Mouse (Mus musculus) Muller cell, postnatal 12 days (primary cell): ENCODE data around the gene Sarm1.

Experiments used
- DNase-seq: peaks from one replicate; pipeline ENCODE4 v3.0.0-alpha.2; 2015; ENCODE audit errors: inconsistent ontology term

The Sarm1 gene

DNA sequence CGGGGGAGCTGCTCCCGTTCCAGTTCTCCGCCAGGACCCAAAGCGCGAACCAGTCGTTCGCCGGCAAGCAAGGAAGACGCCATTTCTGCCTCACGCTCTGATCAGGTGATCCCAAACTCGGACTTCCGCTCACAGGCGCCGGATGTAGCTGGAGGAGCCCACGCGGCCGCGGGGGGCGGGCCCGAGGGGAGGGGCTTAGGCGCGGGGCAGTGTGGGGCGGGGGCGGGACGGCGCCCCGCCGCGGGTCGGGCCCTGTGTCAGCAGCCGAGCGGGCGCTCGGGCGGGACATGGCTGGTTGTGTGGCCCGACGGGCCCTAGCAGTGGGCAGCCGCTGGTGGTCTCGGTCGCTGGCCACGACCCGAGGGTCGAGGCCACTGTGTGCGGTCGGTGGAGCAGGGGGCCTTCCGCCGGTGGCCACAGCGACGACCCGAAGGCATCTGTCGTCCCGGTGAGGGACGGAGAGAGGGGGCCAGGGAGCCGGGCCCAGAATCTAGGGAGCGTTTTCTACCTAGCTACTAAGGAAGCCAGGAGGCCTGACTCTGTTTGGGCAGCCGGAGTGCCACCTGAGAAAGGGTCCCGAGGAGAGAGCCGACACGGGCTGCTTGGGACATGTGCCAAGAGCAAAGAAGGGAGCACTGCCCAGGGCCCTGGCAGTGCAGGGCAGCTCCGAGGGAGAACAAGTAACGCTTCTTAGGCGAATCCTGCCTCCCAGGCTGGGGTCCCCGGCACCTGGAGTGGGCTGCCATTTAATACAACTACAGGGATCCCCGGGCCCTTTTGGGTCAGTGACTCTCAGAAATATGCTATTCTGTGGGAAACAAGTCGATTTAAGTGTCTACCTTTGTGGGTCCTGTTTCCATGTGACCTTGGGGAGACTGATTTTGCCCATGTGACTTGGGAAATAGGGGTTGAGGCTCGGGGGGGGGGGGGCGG, 14.7 kb upstream of the Sarm1 start, which contains the start of the genes Tmem199 and Poldip2:
Tmem199 (minus strand) TSS at position 148 of the 933 bp plus-strand sequence.
Poldip2 (plus strand) TSS at position 169 of the 933 bp plus-strand sequence.
- peak; percentile 97 for DNase-seq

DNA sequence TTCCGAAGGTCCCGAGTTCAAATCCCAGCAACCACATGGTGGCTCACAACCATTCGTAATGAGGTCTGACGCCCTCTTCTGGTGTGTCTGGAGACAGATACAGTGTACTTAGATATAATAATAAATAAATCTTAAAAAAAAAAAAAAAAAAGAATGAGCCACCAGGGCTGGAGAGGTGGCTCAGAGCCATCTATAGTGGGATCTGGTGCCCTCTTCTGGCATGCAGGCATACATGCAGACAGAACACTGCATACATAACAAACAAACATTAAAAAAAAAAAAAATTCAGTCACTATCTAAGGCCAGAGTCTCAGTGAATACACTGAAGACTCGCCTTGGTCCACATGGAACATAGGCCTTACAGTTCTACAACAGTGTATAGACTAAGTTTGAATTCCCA, 11.6 kb upstream of the Sarm1 start:
- no peak for DNase-seq

DNA sequence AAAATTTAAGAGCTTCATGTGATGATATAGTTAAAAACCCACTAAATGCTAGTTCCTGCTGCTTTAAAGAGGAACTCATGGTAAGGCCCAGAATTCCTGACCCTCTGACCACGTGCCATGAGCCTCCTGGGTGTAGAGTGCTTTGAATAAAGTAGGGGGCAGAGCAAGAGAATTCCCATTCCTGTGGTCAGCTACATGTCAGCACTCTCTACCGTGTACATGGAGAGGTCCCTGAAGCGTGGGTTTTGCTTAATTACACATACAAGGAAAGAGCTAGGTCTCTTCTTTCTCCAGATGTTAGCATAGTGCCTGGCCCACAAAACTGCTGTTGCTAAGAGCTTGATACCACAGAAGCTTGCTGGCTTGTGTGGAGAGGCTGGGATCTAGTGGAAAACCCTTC, 7.9 kb upstream of the Sarm1 start:
- DNase-seq: no peak

DNA sequence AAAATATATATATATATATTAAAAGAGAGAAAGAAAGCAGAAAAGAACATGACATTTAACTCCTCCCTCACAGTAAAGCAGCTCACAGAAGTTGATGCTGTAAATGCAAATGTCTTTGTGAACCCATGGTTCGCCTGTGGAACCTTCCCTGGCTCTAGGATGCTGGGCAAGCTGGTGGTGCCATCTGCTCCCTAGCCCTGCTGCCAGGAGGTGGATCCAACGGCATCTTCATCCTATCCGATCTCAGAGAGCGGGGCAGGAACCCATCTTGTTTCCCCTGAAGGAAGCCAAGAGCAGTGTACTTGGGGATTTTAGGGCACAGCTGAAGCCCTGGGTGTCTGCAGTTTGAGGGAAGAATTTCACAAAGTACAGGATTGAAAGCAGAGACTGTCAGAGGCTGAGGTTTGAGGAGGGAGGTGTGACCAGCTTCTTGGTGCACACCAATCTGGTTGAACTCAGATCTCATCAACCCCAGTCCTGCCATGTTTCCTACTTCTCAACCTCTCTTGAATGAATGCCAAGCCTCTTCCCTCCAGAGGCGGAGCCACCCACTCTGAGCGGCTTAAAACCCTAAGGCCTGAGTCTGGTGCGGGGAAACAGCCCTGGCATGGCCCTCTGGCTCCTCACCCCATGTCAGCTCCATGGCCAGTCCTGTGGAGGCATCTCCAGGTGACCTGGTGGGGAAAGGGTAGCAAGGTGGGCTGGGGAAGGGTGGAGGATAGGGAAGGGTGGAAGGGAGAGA, 5.5 kb upstream of the Sarm1 start, which contains the start of gene Sebox:
Sebox (plus strand) TSS at position 539 of the 742 bp plus-strand sequence.
- no peak for DNase-seq

DNA sequence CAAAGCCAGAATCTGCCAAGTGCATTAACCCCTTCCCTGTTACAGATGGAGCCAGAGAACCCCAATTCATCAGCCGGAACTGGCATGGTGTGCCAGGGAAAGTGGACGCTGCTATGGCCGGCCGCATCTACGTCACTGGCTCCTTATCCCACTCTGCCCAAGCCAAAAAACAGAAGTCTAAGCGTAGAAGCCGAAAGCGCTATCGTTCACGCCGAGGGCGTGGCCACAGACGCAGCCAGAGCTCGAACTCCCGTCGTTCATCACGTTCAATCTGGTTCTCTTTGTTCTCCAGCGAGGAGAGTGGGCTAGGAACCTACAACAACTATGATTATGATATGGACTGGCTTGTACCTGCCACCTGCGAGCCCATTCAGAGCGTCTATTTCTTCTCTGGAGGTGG, 4.0 kb upstream of the Sarm1 start:
- DNase-seq: no peak

DNA sequence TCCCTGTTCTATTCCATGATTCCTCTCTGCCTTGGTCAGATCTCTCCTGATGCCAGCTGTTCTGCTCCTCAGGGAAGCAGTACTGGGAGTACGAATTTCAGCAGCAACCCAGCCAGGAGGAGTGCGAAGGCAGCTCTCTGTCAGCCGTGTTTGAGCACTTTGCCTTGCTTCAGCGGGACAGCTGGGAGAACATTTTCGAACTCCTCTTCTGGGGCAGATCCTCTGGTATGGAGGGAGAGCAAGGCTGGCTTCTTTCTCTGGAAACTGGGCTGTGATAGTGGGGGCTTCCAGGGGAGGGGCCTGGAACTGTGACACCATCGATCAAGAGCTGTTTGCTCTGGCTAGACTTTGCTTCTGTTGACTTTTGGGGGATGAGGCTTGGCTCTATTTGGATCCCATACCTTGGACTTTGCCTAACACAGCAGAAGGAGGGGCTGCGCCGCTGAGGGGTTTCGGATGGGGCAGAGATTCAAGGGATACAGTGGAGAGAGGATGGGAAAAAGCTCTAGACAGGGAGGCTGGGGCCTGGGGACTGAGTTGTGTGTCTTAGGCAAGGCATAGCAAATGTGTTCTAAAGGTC, 3.2 kb upstream of the Sarm1 start:
- no peak for DNase-seq

DNA sequence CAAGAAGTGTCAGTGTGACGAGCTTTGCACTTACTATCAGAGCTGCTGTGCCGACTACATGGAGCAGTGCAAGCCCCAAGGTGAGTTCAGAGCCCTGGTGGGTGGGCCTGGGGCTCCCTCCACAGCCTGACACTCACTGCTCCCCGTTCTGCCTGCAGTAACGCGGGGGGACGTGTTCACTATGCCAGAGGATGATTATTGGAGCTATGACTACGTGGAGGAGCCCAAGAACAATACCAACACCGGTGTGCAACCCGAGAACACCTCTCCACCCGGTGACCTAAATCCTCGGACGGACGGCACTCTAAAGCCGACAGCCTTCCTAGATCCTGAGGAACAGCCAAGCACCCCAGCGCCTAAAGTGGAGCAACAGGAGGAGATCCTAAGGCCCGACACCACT, 2.0 kb upstream of the Sarm1 start:
- DNase-seq: no peak

DNA sequence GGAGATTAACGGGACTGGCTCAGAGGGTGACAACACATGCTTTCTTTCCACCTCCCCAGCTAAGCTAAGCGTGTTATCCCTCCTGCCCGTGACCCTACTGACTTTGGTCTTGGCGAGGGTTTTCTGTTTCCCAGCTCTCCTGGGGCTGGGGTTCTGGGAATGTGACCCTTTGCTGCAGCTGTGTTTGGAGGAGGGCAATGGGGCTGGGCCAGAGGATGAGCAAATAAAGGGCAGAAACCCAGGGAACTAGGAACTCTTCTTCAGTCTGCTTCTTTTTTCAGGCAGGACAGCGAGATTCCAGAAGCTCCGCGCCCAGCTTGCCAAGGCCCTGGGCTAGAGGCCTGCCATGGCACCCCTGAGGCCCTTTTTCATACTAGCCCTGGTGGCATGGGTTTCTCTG, 1.4 kb upstream of the Sarm1 start, which contains the start of gene Vtn:
Vtn (plus strand) TSS at position 88 of the 400 bp plus-strand sequence.
- DNase-seq: no peak

DNA sequence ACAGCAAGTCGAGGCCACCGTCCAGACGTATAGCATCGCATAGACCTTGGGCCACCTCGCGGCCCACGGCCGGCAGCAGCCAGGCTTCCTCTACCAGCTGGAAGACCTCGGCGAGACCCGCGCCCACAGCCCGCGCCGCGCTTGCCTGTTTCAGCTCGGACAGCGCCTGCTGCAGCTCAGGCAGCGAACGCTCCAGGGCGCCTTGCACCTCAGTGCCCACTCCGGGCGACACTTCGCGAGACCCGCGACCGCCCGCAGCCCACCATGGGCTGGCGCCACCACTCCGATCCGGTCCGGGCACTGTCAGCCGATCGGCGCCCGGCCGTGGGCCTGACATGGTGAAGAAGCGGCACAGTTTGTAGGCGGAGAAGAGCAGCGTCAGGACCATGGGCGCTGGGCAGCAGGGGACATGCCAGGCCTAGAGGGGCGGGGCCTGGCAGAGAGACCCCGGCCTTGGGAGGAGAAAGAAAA, 448 bp downstream of the Sarm1 start:
- DNase-seq: no peak

DNA sequence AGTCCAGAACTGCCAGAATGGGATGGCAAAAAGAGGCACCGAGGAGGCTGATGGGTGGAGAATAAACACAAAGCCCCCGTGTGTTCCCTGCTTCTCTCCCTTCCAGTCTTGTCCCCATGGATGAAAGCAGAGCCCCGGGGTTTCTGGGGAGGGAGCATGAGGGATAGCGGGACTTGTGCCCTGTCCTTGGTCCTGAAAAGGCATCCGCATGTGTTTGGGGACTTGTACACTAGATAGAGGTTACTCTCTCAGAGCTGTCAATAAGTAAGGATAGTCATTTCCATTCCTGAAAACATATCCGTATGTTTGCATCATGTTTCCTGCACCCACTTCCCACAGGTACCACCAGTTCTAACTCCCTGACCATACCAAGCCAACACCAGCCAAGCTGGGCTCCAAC, 1.6 kb downstream of the Sarm1 start:
- DNase-seq: peak; percentile 59

DNA sequence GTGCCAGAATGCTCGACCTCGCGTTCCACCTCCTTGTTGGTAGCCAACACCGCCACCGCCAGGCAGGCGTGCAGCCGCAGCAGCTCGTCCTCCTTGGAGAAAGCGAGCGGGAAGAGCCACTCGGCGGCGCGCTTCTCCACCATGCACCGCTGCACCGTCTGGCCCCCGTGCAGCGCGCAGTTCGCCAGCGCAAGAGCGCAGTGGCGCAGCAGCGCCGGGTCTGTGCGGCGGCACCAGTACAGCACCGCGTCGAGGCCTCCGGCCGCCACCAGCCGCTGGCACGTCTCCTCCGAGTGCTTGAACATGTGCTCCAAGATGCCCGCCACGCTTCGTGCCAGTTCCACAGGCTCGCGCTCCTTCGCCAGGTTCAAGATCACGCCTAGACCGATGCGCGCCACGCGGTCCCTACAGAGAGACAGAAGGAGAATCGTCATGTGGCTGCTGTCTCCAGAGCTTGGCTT, 6.7 kb downstream of the Sarm1 start:
- DNase-seq: peak; percentile 50

DNA sequence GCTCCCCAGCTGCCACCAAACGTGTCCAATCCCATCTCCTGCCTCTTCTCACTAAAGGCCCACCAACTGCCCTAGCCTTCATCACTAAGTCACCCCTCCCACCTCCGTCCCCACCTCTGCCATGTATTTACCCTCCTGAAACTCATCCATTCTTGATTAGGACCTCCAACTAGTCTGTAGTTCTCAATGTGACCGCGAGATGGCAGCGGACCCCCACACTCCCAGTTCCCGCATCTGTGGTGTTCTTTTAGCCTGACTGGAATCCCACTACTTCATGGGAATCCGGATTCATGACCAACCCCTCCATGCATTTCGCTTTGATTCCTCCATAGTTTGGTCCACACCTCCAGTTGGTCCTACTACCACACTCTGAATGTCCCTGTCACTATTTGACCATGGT, 9.4 kb downstream of the Sarm1 start:
- DNase-seq: peak; percentile 64

DNA sequence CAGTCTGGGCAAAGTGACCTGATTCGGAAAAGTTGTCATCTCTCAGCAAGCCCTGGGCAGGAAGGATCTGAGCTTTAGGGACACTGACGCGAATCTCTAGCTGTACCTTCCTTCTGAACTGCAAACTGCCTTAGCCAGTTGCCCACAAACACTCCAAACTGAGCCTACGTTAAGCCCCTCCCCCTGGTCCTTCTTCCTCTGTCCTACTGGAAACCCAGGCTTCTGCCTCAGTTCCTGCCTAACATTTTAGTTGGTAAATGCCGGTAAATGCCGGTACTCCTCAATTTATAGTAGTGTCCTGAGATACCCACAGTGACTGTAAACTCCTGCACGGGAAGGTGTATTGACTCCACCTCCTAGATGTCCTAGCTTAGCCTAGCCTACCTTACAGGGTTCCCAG, 13.9 kb downstream of the Sarm1 start:
- DNase-seq: no peak

DNA sequence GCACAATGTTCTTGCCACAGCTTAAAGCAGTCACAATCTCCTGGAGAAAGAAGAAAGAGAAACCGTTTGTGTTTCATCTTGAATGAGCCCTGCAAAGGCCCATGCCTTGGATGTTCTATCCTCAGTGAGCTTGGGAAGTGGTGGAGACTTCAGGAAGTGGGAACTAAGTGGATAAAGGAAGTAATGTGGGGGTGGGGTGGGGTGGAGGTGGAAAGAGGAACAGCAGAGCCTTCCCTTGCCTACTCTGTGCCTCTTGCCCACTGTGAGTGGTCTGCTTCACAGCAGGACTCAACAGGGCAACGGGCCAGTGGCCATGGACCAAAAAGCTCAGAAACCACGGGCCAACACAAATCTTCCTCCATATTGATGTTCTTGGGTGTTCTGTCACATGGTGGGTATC, 22.3 kb downstream of the Sarm1 start:
- DNase-seq: no peak

DNA sequence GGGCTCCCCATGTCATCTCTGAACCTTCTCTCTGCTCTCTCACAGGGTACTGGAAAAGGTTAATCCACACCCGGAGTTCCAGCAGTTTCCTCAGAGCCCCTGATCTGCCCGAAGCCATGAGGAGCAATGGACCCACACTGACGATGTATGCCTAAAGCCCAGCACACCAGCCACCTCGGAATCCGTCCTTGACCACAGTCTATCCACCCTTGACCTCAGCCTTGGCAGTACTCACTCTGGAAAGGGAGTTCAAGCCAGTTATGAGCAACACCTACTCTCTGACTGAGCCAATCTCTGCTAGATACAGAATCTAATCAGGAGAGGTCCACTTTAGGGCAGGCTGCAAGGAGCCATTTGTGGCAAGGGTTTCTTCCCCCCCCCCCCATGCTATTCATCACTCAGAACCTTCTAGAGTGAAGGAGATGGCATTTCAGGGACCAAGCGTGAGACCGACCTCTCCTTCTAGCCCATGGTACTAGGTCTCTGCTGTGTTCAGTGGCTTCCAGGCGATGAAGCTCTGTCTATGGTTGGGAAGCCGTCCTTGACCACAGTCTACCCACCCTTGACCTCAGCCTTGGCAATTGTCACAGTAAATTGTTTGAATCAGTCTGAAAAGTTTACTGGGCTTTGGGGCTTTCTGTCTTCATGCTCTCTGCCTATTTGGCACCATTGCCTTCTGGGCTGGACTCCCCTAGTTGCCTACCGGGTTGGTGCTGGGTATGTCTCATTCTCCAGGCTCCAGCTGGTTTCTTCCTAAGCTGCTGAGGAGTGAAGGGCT, 26.0 kb downstream of the Sarm1 start:
- DNase-seq: peak; percentile 12

DNA sequence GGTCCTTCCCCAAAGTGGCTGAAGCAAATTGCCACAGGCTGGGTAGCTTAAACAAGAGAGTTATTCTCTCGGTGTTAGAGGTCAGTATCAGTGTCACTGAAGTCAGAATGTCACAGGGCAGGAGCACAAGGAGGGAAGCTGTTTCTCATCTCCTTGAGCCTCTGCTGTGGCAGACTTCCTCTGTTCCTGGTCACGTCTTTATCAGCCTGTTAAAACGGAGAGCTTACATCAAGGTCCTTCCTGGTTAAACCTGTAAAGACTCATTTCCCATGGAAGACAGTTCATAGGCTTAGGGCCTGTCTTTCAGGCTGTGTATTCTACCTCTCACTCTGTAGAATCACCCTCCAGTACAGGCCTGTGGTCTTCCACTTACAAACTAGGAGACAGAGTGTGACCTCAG, 29.6 kb downstream of the Sarm1 start:
- no peak for DNase-seq

DNA sequence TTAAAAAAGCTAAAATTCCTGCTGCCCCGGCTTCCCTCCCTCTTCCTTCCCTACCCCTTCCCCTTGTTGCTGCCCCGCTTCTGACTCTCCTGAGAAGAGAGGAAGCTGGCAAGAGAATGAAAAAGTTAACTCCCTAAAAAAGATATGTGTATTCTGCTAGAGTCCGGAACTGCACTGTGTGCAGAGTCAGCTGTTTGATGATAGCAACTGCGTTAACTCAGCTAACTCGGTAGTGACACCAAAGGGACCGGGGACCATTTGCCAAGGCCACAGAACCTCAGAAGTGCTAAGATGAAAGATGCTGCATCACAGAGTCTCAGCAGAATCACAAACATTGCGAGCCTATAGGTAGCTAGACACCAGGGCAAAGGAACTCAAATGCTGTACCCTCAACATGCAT, 30.0 kb downstream of the Sarm1 start:
- DNase-seq: no peak

DNA sequence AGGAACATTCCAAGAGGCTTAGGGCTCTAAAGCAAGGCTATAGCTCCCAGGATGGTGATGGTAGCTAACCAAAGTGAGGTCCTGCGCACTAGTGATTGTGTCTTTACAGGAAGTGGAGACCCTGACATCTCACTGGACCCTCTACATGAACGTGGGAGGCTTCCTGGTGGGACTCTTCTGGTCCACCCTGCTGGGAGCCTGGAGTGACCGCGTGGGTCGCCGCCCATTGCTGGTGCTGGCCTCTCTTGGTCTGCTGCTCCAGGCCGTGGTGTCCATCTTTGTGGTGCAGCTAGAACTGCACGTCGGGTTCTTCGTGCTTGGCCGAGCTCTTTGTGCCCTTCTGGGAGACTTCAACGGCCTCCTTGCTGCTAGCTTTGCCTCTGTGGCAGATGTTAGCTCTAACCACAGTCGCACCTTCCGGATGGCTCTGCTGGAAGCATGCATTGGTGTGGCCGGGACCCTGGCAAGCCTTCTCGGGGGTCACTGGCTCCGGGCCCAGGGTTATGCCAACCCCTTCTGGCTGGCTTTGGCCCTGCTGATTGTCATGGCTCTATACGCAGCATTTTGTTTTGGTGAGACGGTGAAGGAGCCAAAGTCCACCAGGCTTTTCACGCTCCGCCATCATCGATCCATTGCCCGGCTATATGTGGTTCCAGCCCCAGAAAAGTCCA, 31.2 kb downstream of the Sarm1 start:
- DNase-seq: no peak

DNA sequence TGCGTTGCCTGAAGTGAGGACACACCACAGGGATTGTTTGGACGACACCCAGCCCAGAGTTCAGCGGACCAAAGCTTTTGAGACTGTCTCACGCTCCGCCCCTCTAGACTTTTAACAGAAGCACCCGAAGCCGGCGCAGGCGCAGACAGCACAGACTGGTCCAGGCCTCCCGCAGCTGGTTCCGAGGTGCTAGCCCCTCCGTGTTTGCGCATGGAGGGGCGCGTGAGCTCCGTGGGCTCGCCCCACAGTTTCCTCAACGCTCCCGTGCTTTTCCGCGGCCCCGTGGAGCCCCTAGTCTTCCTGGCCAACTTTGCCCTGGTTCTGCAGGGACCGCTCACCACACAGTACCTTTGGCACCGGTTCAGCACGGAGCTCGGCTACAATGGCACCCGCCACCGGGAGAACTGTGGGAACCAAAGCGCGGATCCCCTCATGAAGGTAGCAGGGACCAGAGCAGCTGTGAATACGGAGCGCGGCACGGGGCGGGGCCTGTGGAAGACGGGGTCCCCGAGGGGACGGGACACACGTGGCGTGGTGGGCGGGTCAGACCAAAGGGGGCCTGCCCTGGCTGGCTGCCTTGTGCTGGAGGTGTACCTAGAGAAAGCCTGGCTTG, 31.9 kb downstream of the Sarm1 start, which contains the start of gene Slc46a1:
Slc46a1 (plus strand) TSS at position 130 of the 613 bp plus-strand sequence.
- peak; percentile 85 for DNase-seq

DNA sequence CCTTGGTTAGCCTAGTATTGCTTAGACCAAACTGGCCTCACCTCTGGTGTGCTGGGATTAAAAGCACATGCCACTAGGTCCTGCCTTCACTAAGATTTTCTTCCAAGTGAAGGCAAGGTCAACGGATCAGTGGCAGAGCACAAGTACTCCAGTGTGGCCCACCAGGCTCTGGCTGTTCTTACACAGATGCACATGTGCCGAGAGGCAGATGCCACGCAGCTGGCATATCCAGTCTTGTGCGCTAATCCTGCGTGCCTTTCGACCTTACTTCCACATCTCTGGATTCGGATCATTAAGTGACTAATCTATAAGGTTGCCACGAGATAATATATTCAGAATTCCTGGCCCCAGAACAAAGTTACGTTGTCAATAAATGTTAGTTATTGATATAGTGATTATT, 32.4 kb downstream of the Sarm1 start:
- no peak for DNase-seq
